Mouse (Mus musculus) kidney, embryonic 14.5 days (tissue): ENCODE results near the gene Tlx2. TPM values are rescaled to one million over a fixed set of nuclear protein-coding genes. Genes with fewer than 3 reads are reported as not detected.

Source experiments
- ATAC-seq: fragments of 200-750 bp; cut with Nextera tagmentation; 2 replicates; pipeline ENCODE4 v1.8.0; 2017; ENCODE audit warnings: moderate number of reproducible peaks, mild to moderate bottlenecking, moderate TSS enrichment, moderate library complexity; ENCODE audit not compliant: low FRiP score, low TSS enrichment
- H3K27ac ChIP-seq: fragments of 300-500 bp; sonication (generic); 2 replicates; pipeline ENCODE4 v1.5.1; 2014; ENCODE audit warnings: low read depth, mild to moderate bottlenecking, low read length, moderate library complexity, mixed read lengths
- H3K27me3 ChIP-seq: fragments of 300-500 bp; sonication (generic); 2 replicates; pipeline ENCODE4 v1.6.1; 2014; ENCODE audit warnings: mild to moderate bottlenecking, low read length; ENCODE audit not compliant: control insufficient read depth, insufficient read depth
- H3K36me3 ChIP-seq: fragments of 300-500 bp; sonication (generic); 2 replicates; pipeline ENCODE4 v1.6.1; 2014; ENCODE audit warnings: low read length, mixed read lengths; ENCODE audit not compliant: control insufficient read depth, insufficient read depth
- H3K4me1 ChIP-seq: fragments of 300-500 bp; sonication (generic); 2 replicates; pipeline ENCODE4 v1.6.1; 2014; ENCODE audit warnings: low read length, mixed read lengths; ENCODE audit not compliant: control insufficient read depth, insufficient read depth
- H3K4me2 ChIP-seq: fragments of 300-500 bp; sonication (generic); replicated peaks from 2 replicates; pipeline ENCODE4 v1.6.1; 2014; ENCODE audit warnings: low read depth, mild to moderate bottlenecking, low read length
- H3K4me3 ChIP-seq: fragments of 300-500 bp; sonication (generic); 2 replicates; pipeline ENCODE4 v1.5.1; 2014; ENCODE audit warnings: mild to moderate bottlenecking, low read length
- H3K9ac ChIP-seq: fragments of 300-500 bp; sonication (generic); 2 replicates; pipeline ENCODE4 v1.6.1; 2014; ENCODE audit warnings: low read depth, mild to moderate bottlenecking, low read length, moderate library complexity
- H3K9me3 ChIP-seq: fragments of 300-500 bp; sonication (generic); 2 replicates; pipeline ENCODE4 v1.6.1; 2016; ENCODE audit warnings: low read length; ENCODE audit not compliant: control insufficient read depth
- WGBS: fragments of 180-500 bp; shearing (Covaris S2); extraction: QIAGEN DNeasy Blood & Tissue Kit; methylation state at CpG from one replicate; pipeline ENCODE4 v1.1.7; 2014; 5-methylcytosine and 5-hydroxymethylcytosine counted together
- polyA plus RNA-seq: library from polyadenylated mRNA; unstranded; fragments of >200 nt; fragmentation: Nextera tagmentation; extraction: Ambion mirVana; gene quantifications from 2 replicates; pipeline ENCODE4 v1.2.1, GENCODE M21; 2014

The Tlx2 gene
- polyA plus RNA-seq, 1 experiment from 2014 or later = not detected

- no peak overlapping the region for H3K4me2 ChIP-seq
- H3K4me3 ChIP-seq = no peak overlapping the region
- H3K4me1 ChIP-seq = peaks cover 48% of the 10 kb centered on the region
- no peak for ATAC-seq
- WGBS = 13% methylated on average over 5 of the region's 5 CpGs
- H3K36me3 ChIP-seq = peaks cover 18% of the 10 kb centered on the region
- H3K27ac ChIP-seq = no peak overlapping the region
- H3K9me3 ChIP-seq = no peaks in the 10 kb centered on the region
- H3K9ac ChIP-seq = no peak overlapping the region
- peaks cover 23% of the 10 kb centered on the region; the same call in 1 of the 2 replicates for H3K27me3 ChIP-seq
These were observed 13.4 kb upstream of the Tlx2 start for GRCm38 (mm10) chr6:83083497-83083896.

DNA sequence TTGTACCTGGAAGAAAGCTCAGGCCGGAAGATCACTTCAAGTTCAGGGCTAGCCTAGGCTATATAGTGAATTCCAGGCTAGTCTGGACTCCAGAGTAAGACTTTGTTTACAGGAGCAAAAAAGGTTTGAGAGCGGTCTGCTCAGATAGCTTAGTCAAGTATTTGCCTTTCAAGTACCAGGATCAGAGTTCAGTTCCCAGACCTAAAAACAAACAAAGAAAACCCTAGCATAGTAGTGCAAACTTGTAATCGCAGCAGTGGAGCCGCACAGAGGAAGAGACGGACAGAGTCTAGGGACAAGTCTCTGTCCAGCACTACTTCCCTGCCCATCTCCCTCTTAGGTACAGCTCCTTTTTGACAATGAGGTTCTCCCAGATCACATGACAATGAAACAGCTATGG is 10.1 kb upstream of the Tlx2 start:
- Histone ChIP-seq H3K27me3 (peaks cover 9% of the 10 kb centered on the region), H3K4me3 (no peak overlapping the region), H3K9me3 (no peaks in the 10 kb centered on the region), H3K36me3 (peaks cover 18% of the 10 kb centered on the region), H3K4me2 (no peak overlapping the region), H3K27ac (no peak overlapping the region), H3K4me1 (peaks cover 23% of the 10 kb centered on the region), H3K9ac (0 out of 2 replicates have a peak overlapping the region, but pooled peaks have one; percentile 2)
- WGBS = 92% methylated on average over 5 of the region's 5 CpGs
- ATAC-seq = no peak

GRCm38 (mm10) chr6:83078324-83078858 is 8.3 kb upstream of the Tlx2 start:
- peaks cover 11% of the 10 kb centered on the region for H3K4me1 ChIP-seq
- H3K9me3 ChIP-seq = no peaks in the 10 kb centered on the region
- peak overlapping the region; percentile 85 for H3K27ac ChIP-seq
- peak overlapping the region; percentile 87 for H3K9ac ChIP-seq
- H3K4me2 ChIP-seq = peak overlapping the region; percentile 97
- peaks cover 22% of the 10 kb centered on the region for H3K27me3 ChIP-seq
- peak; percentile 91 for ATAC-seq
- peaks cover 18% of the 10 kb centered on the region for H3K36me3 ChIP-seq
- WGBS = under 1% methylated on average over 46 of the region's 46 CpGs
- peak overlapping the region; percentile 75 for H3K4me3 ChIP-seq

- peaks cover 26% of the 10 kb centered on the region for H3K27me3 ChIP-seq
- H3K4me1 ChIP-seq = peaks cover 11% of the 10 kb centered on the region
- peaks cover 16% of the 10 kb centered on the region for H3K36me3 ChIP-seq
- peak within 1 kb of the TSS; percentile 85 for H3K27ac ChIP-seq
- WGBS = under 1% methylated on average over 53 of the region's 54 CpGs
- ATAC-seq = peak; percentile 75
- no peaks in the 10 kb centered on the region for H3K9me3 ChIP-seq
- peak within 1 kb of the TSS; percentile 87 for H3K9ac ChIP-seq
- peak within 1 kb of the TSS; percentile 97 for H3K4me2 ChIP-seq
- peak within 1 kb of the TSS; percentile 75 for H3K4me3 ChIP-seq
These were observed 7.7 kb upstream of the Tlx2 start, which contains the start of gene Pcgf1 for GRCm38 (mm10) chr6:83077630-83078323. Gene Pcgf1 (plus strand): TSS chr6:83077869.

- H3K4me1 ChIP-seq = peaks cover 19% of the 10 kb centered on the region
- peaks cover 52% of the 10 kb centered on the region for H3K27me3 ChIP-seq
- no peaks in the 10 kb centered on the region for H3K9me3 ChIP-seq
- no peak overlapping the region for H3K4me3 ChIP-seq
- 35% methylated on average over 2 of the region's 2 CpGs for WGBS
- H3K27ac ChIP-seq = no peak overlapping the region
- no peak for ATAC-seq
- H3K4me2 ChIP-seq = no peak overlapping the region
- H3K36me3 ChIP-seq = peaks cover 3% of the 10 kb centered on the region; the same call in 1 of the 2 replicates
- no peak overlapping the region for H3K9ac ChIP-seq
These were observed 4.9 kb upstream of the Tlx2 start for GRCm38 (mm10) chr6:83074979-83075378.

DNA sequence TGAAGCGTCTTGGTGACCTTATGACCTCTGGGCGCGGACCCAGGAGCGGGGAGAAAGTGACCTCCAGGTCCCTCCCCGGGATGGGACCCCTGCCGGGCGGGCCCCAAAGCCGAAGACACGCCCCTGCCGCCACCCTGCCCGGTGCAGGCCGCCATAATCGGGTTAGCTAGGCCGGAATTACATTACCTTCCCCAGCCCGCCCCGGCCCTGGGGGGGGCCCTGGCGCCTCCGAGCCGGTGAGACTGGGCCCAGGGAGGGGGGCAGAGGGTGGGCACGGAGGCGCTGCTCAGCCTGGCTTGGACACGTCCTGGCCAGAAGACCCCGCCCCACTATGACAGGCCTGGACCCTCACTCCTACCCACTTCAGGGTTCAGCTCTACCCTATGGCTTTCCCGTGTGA is 1.1 kb upstream of the Tlx2 start:
- under 1% methylated on average over 23 of the region's 24 CpGs for WGBS
- H3K4me3 ChIP-seq = peak overlapping the region; percentile 33
- peak; percentile 40; the same call in 1 of the 2 replicates for ATAC-seq
- H3K27ac ChIP-seq = no peak overlapping the region
- peaks cover 88% of the 10 kb centered on the region for H3K27me3 ChIP-seq
- no peak overlapping the region for H3K9ac ChIP-seq
- no peaks in the 10 kb centered on the region for H3K9me3 ChIP-seq
- H3K36me3 ChIP-seq = no peaks in the 10 kb centered on the region
- peaks cover 14% of the 10 kb centered on the region for H3K4me1 ChIP-seq
- no peak overlapping the region for H3K4me2 ChIP-seq

DNA sequence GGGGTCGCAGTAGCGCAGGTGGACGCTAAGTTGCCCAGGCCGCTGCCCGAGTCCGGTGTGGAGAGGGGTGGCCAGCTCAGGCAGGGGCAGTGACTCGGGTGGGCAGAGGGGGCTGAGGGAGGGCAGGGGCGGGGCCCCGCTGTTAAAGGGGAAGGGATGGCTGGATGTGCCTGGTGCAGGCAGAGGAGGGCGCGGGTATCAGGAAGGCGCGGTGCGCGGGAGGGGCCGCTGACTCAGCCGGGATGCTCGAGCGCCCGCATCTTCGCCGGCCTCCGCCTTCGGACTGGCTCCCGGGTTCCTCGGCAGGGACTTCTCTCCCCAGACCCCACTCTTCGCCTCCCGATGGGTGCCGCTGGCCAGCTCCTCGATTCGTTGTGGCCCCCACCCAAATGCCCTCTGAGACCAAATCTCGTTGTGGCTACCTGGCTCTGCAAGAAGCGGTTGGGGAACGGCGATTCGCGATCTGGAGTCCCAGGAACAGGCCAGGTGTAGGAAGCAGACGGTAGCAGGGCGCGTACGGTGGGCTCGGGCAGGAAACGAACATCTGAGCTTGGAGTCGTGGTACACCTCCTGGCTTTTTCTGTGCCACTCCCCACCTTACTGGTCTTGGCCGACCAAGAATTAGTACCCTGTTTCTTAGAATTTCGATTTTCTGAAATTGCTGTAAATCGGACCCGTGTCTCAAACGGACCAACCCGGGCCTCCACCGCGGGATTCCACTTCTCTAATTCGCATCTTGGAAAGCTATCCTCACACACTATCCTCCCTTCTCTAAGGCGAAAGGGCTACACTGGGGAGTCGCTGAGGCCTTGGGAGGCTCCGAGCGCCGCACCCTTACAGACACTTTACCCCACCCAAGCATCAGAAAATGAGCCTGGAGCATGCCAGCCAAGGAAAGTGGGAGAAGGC is 472 bp upstream of the Tlx2 start:
- peak overlapping the region; percentile 24 for H3K4me2 ChIP-seq
- H3K4me3 ChIP-seq = peak overlapping the region; percentile 33
- WGBS = under 1% methylated on average over 55 of the region's 58 CpGs
- H3K4me1 ChIP-seq = peaks cover 14% of the 10 kb centered on the region
- H3K9me3 ChIP-seq = no peaks in the 10 kb centered on the region
- H3K36me3 ChIP-seq = no peaks in the 10 kb centered on the region
- 0 out of 2 replicates have a peak overlapping the region, but pooled peaks have one; percentile 8 for H3K9ac ChIP-seq
- peak; percentile 36; the same call in 1 of the 2 replicates for ATAC-seq
- peaks cover 89% of the 10 kb centered on the region for H3K27me3 ChIP-seq
- no peak overlapping the region for H3K27ac ChIP-seq

DNA sequence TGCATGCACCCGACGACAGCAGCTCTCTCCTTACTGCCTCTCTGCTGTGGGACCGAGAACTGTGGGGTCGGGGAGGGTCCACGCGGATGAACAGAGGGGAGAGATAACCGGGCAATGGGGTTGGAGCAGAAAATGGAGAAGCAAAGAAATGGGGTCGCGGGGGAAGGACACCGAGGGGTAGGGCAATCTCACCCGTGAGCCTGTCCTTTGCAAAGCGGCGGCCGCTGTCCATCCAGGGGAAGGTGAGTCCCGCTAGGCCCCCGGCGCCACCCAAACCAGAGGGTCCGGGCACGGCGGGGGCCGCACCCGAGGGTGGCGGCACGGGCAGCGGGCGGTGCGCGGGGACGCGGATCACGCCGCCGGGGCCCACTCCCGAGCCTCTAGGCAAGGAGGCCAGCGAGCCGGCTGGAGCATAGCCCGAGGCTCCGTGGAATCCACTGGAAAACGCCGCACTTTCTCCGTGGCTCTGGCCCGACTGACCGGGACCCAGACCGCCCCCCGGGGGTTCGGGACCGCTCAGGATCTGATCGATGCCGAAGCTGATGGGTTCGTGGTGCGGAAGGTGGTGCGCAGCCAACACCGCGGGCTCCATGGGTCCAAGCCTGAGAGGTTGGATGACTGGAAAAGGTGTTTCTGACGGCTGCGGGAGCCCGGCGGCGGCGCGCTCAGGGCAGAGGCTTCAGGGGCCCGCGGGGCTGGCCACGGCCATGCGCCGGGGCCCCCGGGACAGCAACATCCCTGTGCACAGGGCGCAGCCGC is 426 bp downstream of the Tlx2 start:
- Histone ChIP-seq H3K9ac (0 out of 2 replicates have a peak overlapping the region, but pooled peaks have one; percentile 8), H3K4me3 (peak overlapping the region; percentile 33), H3K4me2 (peak overlapping the region; percentile 24), H3K27ac (no peak overlapping the region), H3K27me3 (peaks cover 94% of the 10 kb centered on the region), H3K36me3 (no peaks in the 10 kb centered on the region), H3K4me1 (peaks cover 14% of the 10 kb centered on the region), H3K9me3 (no peaks in the 10 kb centered on the region)
- ATAC-seq = peak; percentile 8; the same call in 1 of the 2 replicates
- under 1% methylated on average over 67 of the region's 69 CpGs for WGBS
